In the genomic region with DNA sequence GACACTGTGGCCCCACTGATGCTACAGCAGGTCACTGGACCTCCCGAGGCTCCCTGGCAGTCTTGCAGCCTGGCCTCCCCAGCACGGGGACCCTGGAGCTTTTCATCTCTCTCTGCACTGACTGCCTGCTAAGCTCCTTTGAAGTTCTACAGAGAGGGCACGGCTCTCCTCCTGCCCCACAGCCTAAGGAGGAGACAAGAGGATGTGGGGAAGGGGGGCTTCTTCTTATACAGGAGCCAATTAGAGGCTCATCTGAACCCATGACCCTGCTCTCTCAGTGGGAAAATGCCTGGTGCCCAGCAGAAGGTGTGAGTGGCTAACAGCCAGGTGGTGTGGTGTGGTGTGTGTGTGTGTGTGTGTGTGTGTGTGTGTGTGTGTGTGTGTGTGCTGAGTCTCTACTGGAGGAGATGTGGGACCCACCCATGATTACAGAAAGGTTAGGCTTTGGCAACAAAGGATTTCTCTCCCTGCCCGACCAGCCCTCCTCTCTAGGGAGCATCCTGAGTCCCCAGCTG, we compare ENCODE assay signal across 15 mouse cellular contexts. TPM values are rescaled to one million over a fixed set of nuclear protein-coding genes. Genes with fewer than 3 reads are reported as not detected.
A peak's percentile ranks its signal among the peaks of the same experiment; 100 is the strongest.
DNase-seq lines count a peak whose midpoint lies in the region; ATAC-seq and TF ChIP-seq lines count a peak whose summit lies in the region.
"Had no signal": no experiment of that assay in that cellular context is flagged by ENCODE, and none has a peak within 500 bp of the region (broad histone marks: within the 10 kb centered on the region; RNA-seq: fewer than 3 reads in every experiment).

No protein-coding gene starts in this region.

- peaks cover 34% of the 10 kb centered on the region for H3K27me3 ChIP-seq in embryonic facial prominence, embryonic 10.5 days (replicated peaks; ENCODE audit: low read depth, poor library complexity, severe bottlenecking)
- H3K27me3 ChIP-seq in hindbrain, embryonic 14.5 days (ENCODE audit: control insufficient read depth, insufficient read depth, low read length), result no peaks in the 10 kb centered on the region
- no peaks in the 10 kb centered on the region for H3K27me3 ChIP-seq in midbrain, embryonic 15.5 days (replicated peaks)

- no peaks in the 10 kb centered on the region for H3K36me3 ChIP-seq in embryonic facial prominence, embryonic 10.5 days (replicated peaks)
- H3K36me3 ChIP-seq in hindbrain, embryonic 14.5 days (replicated peaks; ENCODE audit: control insufficient read depth, insufficient read depth), result no peaks in the 10 kb centered on the region
- H3K36me3 ChIP-seq in midbrain, embryonic 15.5 days (replicated peaks), result no peaks in the 10 kb centered on the region
- H3K36me3 ChIP-seq: liver, embryonic 13.5 days had no signal

- TF ChIP-seq CTCF in brain, embryonic 14.5 days (IDR thresholded peaks at IDR 0.05; ENCODE audit: borderline replicate concordance, extremely low read depth, insufficient read depth, insufficient read length), result no peak

- H3K4me3 ChIP-seq in embryonic facial prominence, embryonic 10.5 days, result no peak overlapping the region
- no peak overlapping the region for H3K4me3 ChIP-seq in hindbrain, embryonic 14.5 days (replicated peaks; ENCODE audit: low read length)
- no peak overlapping the region for H3K4me3 ChIP-seq in midbrain, embryonic 15.5 days
- H3K4me3 ChIP-seq: liver, embryonic 13.5 days had no signal

- H3K9me3 ChIP-seq in embryonic facial prominence, embryonic 10.5 days, result no peaks in the 10 kb centered on the region
- H3K9me3 ChIP-seq in hindbrain, embryonic 14.5 days (ENCODE audit: control insufficient read depth, low read length), result no peaks in the 10 kb centered on the region
- no peaks in the 10 kb centered on the region for H3K9me3 ChIP-seq in midbrain, embryonic 15.5 days
- H3K9me3 ChIP-seq: liver, embryonic 13.5 days had no signal

- WGBS in embryonic facial prominence, embryonic 10.5 days, result 20% methylated on average over 4 of the region's 4 CpGs
- 14% methylated on average over 4 of the region's 4 CpGs for WGBS in hindbrain, embryonic 14.5 days
- 5% methylated on average over 4 of the region's 4 CpGs for WGBS in midbrain, embryonic 15.5 days

- H3K9ac ChIP-seq in hindbrain, embryonic 14.5 days, result no peak overlapping the region
- H3K9ac ChIP-seq in midbrain, embryonic 15.5 days, result no peak overlapping the region
- H3K9ac ChIP-seq: liver, embryonic 13.5 days had no signal

- H3K4me1 ChIP-seq in embryonic facial prominence, embryonic 10.5 days, result peaks cover 37% of the 10 kb centered on the region
- H3K4me1 ChIP-seq in hindbrain, embryonic 14.5 days (replicated peaks; ENCODE audit: control insufficient read depth, insufficient read depth, low read length), result peaks cover 25% of the 10 kb centered on the region
- H3K4me1 ChIP-seq in midbrain, embryonic 15.5 days, result peaks cover 41% of the 10 kb centered on the region

- 0 out of 2 replicates have a peak overlapping the region, but pooled peaks have one; percentile 7 for H3K4me2 ChIP-seq in hindbrain, embryonic 14.5 days (replicated peaks)
- H3K4me2 ChIP-seq in midbrain, embryonic 15.5 days, result no peak overlapping the region
- H3K4me2 ChIP-seq: liver, embryonic 13.5 days had no signal

- peak; percentile 79 for DNase-seq in brain, embryonic 14.5 days (ENCODE audit: low read depth)
- no peak for DNase-seq in embryonic facial prominence, embryonic 10.5 days (ENCODE audit: low spot score)
- DNase-seq in hindbrain, embryonic 14.5 days (ENCODE audit: low spot score), result no peak
- DNase-seq in right cerebral cortex, postnatal 36 days (ENCODE audit: low spot score in 2 of 2), result no peak
- DNase-seq in gastrocnemius, postnatal 4 days (ENCODE audit: low spot score in 2 of 2), result no peak
- DNase-seq in urinary bladder, postnatal 14 days (ENCODE audit: low spot score), result no peak
- DNase-seq: heart, postnatal 14 days; liver, embryonic 13.5 days had no signal

- no peak for TF ChIP-seq POLR2A in brain, embryonic 14.5 days (IDR thresholded peaks at IDR 0.05; ENCODE audit: borderline replicate concordance, extremely low read depth, insufficient read depth, insufficient read length, poor library complexity, severe bottlenecking)

- ATAC-seq in hindbrain, embryonic 14.5 days (ENCODE audit: low FRiP score), result no peak
- ATAC-seq in midbrain, embryonic 15.5 days (replicated peaks), result no peak; the same call in 1 of the 2 replicates
- ATAC-seq: lung, postnatal 0 days had no signal

- peak overlapping the region; percentile 22; the same call in 1 of the 2 replicates for H3K27ac ChIP-seq in embryonic facial prominence, embryonic 10.5 days (replicated peaks)
- H3K27ac ChIP-seq in hindbrain, embryonic 14.5 days, result peak overlapping the region; percentile 30; the same call in 1 of the 2 replicates
- peak overlapping the region; percentile 72 for H3K27ac ChIP-seq in midbrain, embryonic 15.5 days
- H3K27ac ChIP-seq: liver, embryonic 13.5 days had no signal

RNA-seq across cellular contexts. Expression of a gene that starts 17.4 kb away (rescaled TPM):
- polyA plus RNA-seq in brain, embryonic 14.5 days (2012; rRNA removed), result 7.2 and 10.0 TPM in 2 replicates
- polyA plus RNA-seq in embryonic facial prominence, embryonic 10.5 days (2016; fragmentation: Nextera tagmentation; extraction: Ambion mirVana), result 0.17 and 0.35 TPM in 2 replicates
- 5.0 and 5.6 TPM in 2 replicates for polyA plus RNA-seq in hindbrain, embryonic 14.5 days (2014; fragmentation: Nextera tagmentation; extraction: Ambion mirVana)
- polyA plus RNA-seq in midbrain, embryonic 15.5 days (2015; fragmentation: Nextera tagmentation; extraction: Ambion mirVana), result 19.6 and 20.2 TPM in 2 replicates
- under 1 TPM in 1 of 2 experiments, not detected in 1; 0.05 TPM for total RNA-seq in gastrocnemius, postnatal 4 days (2021)
- total RNA-seq: granulocyte monocyte progenitor cell, adult 5-6 weeks; megakaryocyte-erythroid progenitor cell, adult 5-6 weeks had no signal

RNA-seq across cellular contexts. Expression of a gene that starts 18.0 kb away (rescaled TPM):
- 0.03 TPM in 2 replicates for polyA plus RNA-seq in brain, embryonic 14.5 days (2012; rRNA removed)
- 0.19 and 0.20 TPM in 2 replicates for polyA plus RNA-seq in embryonic facial prominence, embryonic 10.5 days (2016; fragmentation: Nextera tagmentation; extraction: Ambion mirVana)
- not detected in 2 replicates for polyA plus RNA-seq in hindbrain, embryonic 14.5 days (2014; fragmentation: Nextera tagmentation; extraction: Ambion mirVana)
- polyA plus RNA-seq in midbrain, embryonic 15.5 days (2015; fragmentation: Nextera tagmentation; extraction: Ambion mirVana), result 0.05 and 0.09 TPM in 2 replicates
- not detected for total RNA-seq in gastrocnemius, postnatal 4 days (2021)
- total RNA-seq: adrenal gland, postnatal 4 days; granulocyte monocyte progenitor cell, adult 5-6 weeks; heart, postnatal 14 days; megakaryocyte-erythroid progenitor cell, adult 5-6 weeks had no signal
- polyA plus RNA-seq: cortical plate, adult 2 months; large intestine, adult 2 months had no signal

RNA-seq across cellular contexts. Expression of a gene that starts 58.7 kb away (rescaled TPM):
- polyA plus RNA-seq in brain, embryonic 14.5 days (2012; rRNA removed), result 5.8 and 12.0 TPM in 2 replicates
- 2.3 TPM in 2 replicates for polyA plus RNA-seq in embryonic facial prominence, embryonic 10.5 days (2016; fragmentation: Nextera tagmentation; extraction: Ambion mirVana)
- 4.9 and 6.1 TPM in 2 replicates for polyA plus RNA-seq in hindbrain, embryonic 14.5 days (2014; fragmentation: Nextera tagmentation; extraction: Ambion mirVana)
- polyA plus RNA-seq in midbrain, embryonic 15.5 days (2015; fragmentation: Nextera tagmentation; extraction: Ambion mirVana), result 6.2 and 6.8 TPM in 2 replicates
- total RNA-seq in gastrocnemius, postnatal 4 days (2021), result under 1 TPM; 0.12 to 0.13 TPM
- total RNA-seq: granulocyte monocyte progenitor cell, adult 5-6 weeks; megakaryocyte-erythroid progenitor cell, adult 5-6 weeks had no signal

Comparison
In these comparisons a context has a peak if more than half of its experiments do, and no peak if none do; other contexts are left out.
1. H3K27ac ChIP-seq: peak in every context shown above with its lines; median percentile 72 in midbrain, embryonic 15.5 days; 30 in hindbrain, embryonic 14.5 days; 22 in embryonic facial prominence, embryonic 10.5 days.